Mouse (Mus musculus) brain, embryonic 18.5 days (tissue): Measurements from ENCODE around the gene Clasp1.

Source experiments
- DNase-seq: peaks from one replicate; pipeline ENCODE4 v3.0.0-alpha.2; 2012; ENCODE audit warnings: low read depth, low spot score

Clasp1 gene

GRCm38 (mm10) chr1:118660880-118661465, 272.1 kb downstream of the Clasp1 start:
- DNase-seq: no peak
